Mouse (Mus musculus) hindbrain, postnatal 0 days (tissue): Measurements from ENCODE around the gene Bpi. TPM values are rescaled to one million over a fixed set of nuclear protein-coding genes. Genes with fewer than 3 reads are reported as not detected.

Source experiments
- ATAC-seq: fragments of 200-750 bp; cut with Nextera tagmentation; 2 replicates; pipeline ENCODE4 v1.8.0; 2017; ENCODE audit warnings: mild to moderate bottlenecking, moderate TSS enrichment, moderate library complexity
- DNase-seq: peaks from one replicate; pipeline ENCODE4 v3.0.0-alpha.2; 2015; ENCODE audit warnings: low spot score
- H3K27ac ChIP-seq: fragments of 300-500 bp; sonication (generic); 2 replicates; pipeline ENCODE4 v1.5.1; 2014; ENCODE audit warnings: mild to moderate bottlenecking
- H3K27me3 ChIP-seq: fragments of 300-500 bp; sonication (generic); 2 replicates; pipeline ENCODE4 v1.6.1; 2014; ENCODE audit warnings: low read length, mixed read lengths; ENCODE audit not compliant: insufficient read depth
- H3K36me3 ChIP-seq: fragments of 300-500 bp; sonication (generic); 2 replicates; pipeline ENCODE4 v1.6.1; 2014; ENCODE audit warnings: low read length, mixed read lengths; ENCODE audit not compliant: insufficient read depth
- H3K4me1 ChIP-seq: fragments of 300-500 bp; sonication (generic); 2 replicates; pipeline ENCODE4 v1.6.1; 2014; ENCODE audit warnings: antibody characterized with exemption, low read length, mixed read lengths; ENCODE audit not compliant: insufficient read depth
- H3K4me2 ChIP-seq: fragments of 300-500 bp; sonication (generic); 2 replicates; pipeline ENCODE4 v1.6.1; 2014; ENCODE audit warnings: low read depth, mild to moderate bottlenecking, low read length, moderate library complexity, mixed read lengths
- H3K4me3 ChIP-seq: fragments of 300-500 bp; sonication (generic); 2 replicates; pipeline ENCODE4 v1.5.1; 2014; ENCODE audit warnings: low read length
- H3K9ac ChIP-seq: fragments of 300-500 bp; sonication (generic); replicated peaks from 2 replicates; pipeline ENCODE4 v1.6.1; 2014; ENCODE audit warnings: mild to moderate bottlenecking, low read length, moderate library complexity, mixed read lengths
- H3K9me3 ChIP-seq: fragments of 300-500 bp; sonication (generic); 2 replicates; pipeline ENCODE4 v1.6.1; 2016; ENCODE audit warnings: low read length, mixed read lengths
- CTCF ChIP-seq: IDR thresholded peaks from 2 replicates; pipeline ENCODE4 v1.5.1; 2016; ENCODE audit warnings: antibody characterized with exemption, control low read depth, low read depth
- WGBS: fragments of 180-500 bp; shearing (Covaris S2); extraction: QIAGEN DNeasy Blood & Tissue Kit; methylation state at CpG from one replicate; pipeline ENCODE4 v1.1.7; 2014; 5-methylcytosine and 5-hydroxymethylcytosine counted together
- polyA plus RNA-seq: library from polyadenylated mRNA; unstranded; fragments of >200 nt; fragmentation: Nextera tagmentation; extraction: Ambion mirVana; gene quantifications from 2 replicates; pipeline ENCODE4 v1.2.1, GENCODE M21; 2015
- total RNA-seq: library from RNA; depleted of rRNA; stranded (reverse); fragments of >200 nt; gene quantifications from 2 replicates; pipeline ENCODE4 v1.2.3, GENCODE M21; 2014

Gene Bpi
- total and polyA plus RNA-seq, 2 experiments from 2014 or later, result not detected

- no peaks in the 10 kb centered on the region for H3K9me3 ChIP-seq
- no peak for ATAC-seq
- H3K9ac ChIP-seq, result no peak overlapping the region
- WGBS, result 79% methylated on average over 8 of the region's 8 CpGs
- no peaks in the 10 kb centered on the region for H3K27me3 ChIP-seq
- no peaks in the 10 kb centered on the region for H3K4me1 ChIP-seq
- no peak overlapping the region for H3K27ac ChIP-seq
- no peaks in the 10 kb centered on the region for H3K36me3 ChIP-seq
- no peak overlapping the region for H3K4me3 ChIP-seq
- TF ChIP-seq CTCF, result no peak
- DNase-seq, result no peak
- no peak overlapping the region for H3K4me2 ChIP-seq
Measured at GRCm38 (mm10) chr2:158270017-158270416, 12.1 kb downstream of the Bpi start.

DNA sequence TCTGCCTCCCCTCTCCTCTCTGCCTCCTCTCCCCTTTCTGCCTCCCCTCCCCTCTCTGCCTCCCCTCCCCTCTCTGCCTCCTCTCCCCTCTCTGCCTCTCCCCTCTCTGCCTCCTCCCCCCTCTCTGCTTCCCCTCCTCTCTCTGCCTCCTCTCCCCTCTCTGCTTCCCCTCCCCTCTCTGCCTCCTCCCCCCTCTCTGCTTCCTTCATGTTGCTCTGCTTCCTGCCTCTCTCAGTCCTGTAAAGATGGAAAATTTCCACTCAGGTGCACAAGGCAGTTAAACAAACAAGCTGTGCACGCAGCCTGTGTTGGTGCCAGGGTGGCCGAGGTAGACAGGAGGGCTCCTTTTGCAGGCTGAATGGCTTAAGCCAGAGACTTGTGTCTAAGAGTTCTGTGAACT, 15.8 kb downstream of the Bpi start:
- WGBS, result 7% methylated on average over 2 of the region's 2 CpGs
- H3K4me1 ChIP-seq, result no peaks in the 10 kb centered on the region
- TF ChIP-seq CTCF, result no peak
- H3K9ac ChIP-seq, result no peak overlapping the region
- no peak overlapping the region for H3K4me2 ChIP-seq
- H3K36me3 ChIP-seq, result no peaks in the 10 kb centered on the region
- H3K9me3 ChIP-seq, result no peaks in the 10 kb centered on the region
- no peak overlapping the region for H3K4me3 ChIP-seq
- no peaks in the 10 kb centered on the region for H3K27me3 ChIP-seq
- ATAC-seq (peak; percentile 38; the same call in 1 of the 2 replicates), DNase-seq (peak; percentile 11)
- 0 out of 2 replicates have a peak overlapping the region, but pooled peaks have one; percentile 26 for H3K27ac ChIP-seq

GRCm38 (mm10) chr2:158275349-158275748, 17.5 kb downstream of the Bpi start:
- no peak; the same call in 1 of the 2 replicates for TF ChIP-seq CTCF
- Histone ChIP-seq H3K4me2 (no peak overlapping the region), H3K27me3 (no peaks in the 10 kb centered on the region), H3K9me3 (no peaks in the 10 kb centered on the region), H3K9ac (no peak overlapping the region), H3K36me3 (no peaks in the 10 kb centered on the region), H3K4me1 (no peaks in the 10 kb centered on the region), H3K4me3 (no peak overlapping the region), H3K27ac (no peak overlapping the region)
- ATAC-seq, result no peak
- 94% methylated on average over 3 of the region's 3 CpGs for WGBS
- no peak for DNase-seq

DNA sequence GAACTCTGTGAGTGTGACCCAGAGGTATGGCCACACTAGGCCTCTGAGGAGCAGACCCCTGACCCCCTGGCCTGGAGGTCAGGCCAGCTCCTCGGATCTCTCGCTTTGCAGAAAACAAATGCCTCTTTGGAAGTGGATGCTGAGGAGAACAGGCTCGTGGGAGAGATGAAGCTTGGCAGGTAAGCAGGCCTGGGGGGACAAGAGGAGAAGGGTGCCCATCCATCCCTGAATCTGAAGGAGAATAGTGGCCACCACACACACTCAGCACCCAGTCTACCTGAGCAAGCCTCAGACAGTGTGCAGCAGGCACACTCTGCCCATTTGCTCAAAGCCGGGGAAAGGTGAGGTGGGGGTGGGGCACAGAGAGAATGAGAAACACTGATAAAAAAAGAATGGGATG, 17.9 kb downstream of the Bpi start:
- Histone ChIP-seq H3K36me3 (no peaks in the 10 kb centered on the region), H3K4me2 (no peak overlapping the region), H3K4me3 (no peak overlapping the region), H3K27me3 (no peaks in the 10 kb centered on the region), H3K9me3 (no peaks in the 10 kb centered on the region), H3K9ac (no peak overlapping the region), H3K4me1 (no peaks in the 10 kb centered on the region), H3K27ac (no peak overlapping the region)
- DNase-seq (no peak), ATAC-seq (no peak)
- WGBS, result 74% methylated on average over 4 of the region's 4 CpGs
- TF ChIP-seq CTCF, result no peak

GRCm38 (mm10) chr2:158276451-158276850, 18.6 kb downstream of the Bpi start:
- H3K4me3 ChIP-seq, result no peak overlapping the region
- H3K27ac ChIP-seq, result no peak overlapping the region
- no peak for TF ChIP-seq CTCF
- no peaks in the 10 kb centered on the region for H3K9me3 ChIP-seq
- H3K36me3 ChIP-seq, result no peaks in the 10 kb centered on the region
- no peaks in the 10 kb centered on the region for H3K4me1 ChIP-seq
- DNase-seq, result no peak
- H3K9ac ChIP-seq, result no peak overlapping the region
- ATAC-seq, result no peak
- no peaks in the 10 kb centered on the region for H3K27me3 ChIP-seq
- no peak overlapping the region for H3K4me2 ChIP-seq
- 68% methylated on average over 6 of the region's 6 CpGs for WGBS

GRCm38 (mm10) chr2:158276878-158277277, 19.0 kb downstream of the Bpi start:
- no peak for DNase-seq
- TF ChIP-seq CTCF, result no peak
- Histone ChIP-seq H3K27me3 (no peaks in the 10 kb centered on the region), H3K4me3 (no peak overlapping the region), H3K4me1 (no peaks in the 10 kb centered on the region), H3K36me3 (no peaks in the 10 kb centered on the region), H3K4me2 (no peak overlapping the region), H3K27ac (no peak overlapping the region), H3K9me3 (no peaks in the 10 kb centered on the region), H3K9ac (no peak overlapping the region)
- ATAC-seq, result no peak
- WGBS, result 78% methylated on average over 4 of the region's 4 CpGs

- no peak overlapping the region for H3K9ac ChIP-seq
- no peak overlapping the region for H3K27ac ChIP-seq
- no peak overlapping the region for H3K4me3 ChIP-seq
- WGBS, result 89% methylated on average over 4 of the region's 4 CpGs
- no peaks in the 10 kb centered on the region for H3K27me3 ChIP-seq
- DNase-seq, result no peak
- ATAC-seq, result no peak
- no peak overlapping the region for H3K4me2 ChIP-seq
- no peak for TF ChIP-seq CTCF
- H3K4me1 ChIP-seq, result no peaks in the 10 kb centered on the region
- no peaks in the 10 kb centered on the region for H3K9me3 ChIP-seq
- H3K36me3 ChIP-seq, result no peaks in the 10 kb centered on the region
Measured at GRCm38 (mm10) chr2:158279656-158280055, 21.8 kb downstream of the Bpi start.
